Mouse (Mus musculus) liver, embryonic 11.5 days (tissue): Measurements from ENCODE around the gene Ick. TPM values are rescaled to one million over a fixed set of nuclear protein-coding genes. Genes with fewer than 3 reads are reported as not detected.
A peak's percentile ranks its signal among the peaks of the same experiment; 100 is the strongest.
"Not testable (repeated sequence)": the region's sequence is repeated elsewhere in the genome, so short reads cannot be mapped to it uniquely, and the experiment has no call there.

Source experiments
- ATAC-seq: fragments of 200-750 bp; cut with Nextera tagmentation; replicated peaks from 2 replicates; pipeline ENCODE4 v1.8.0; 2017; ENCODE audit warnings: moderate number of reproducible peaks, mild to moderate bottlenecking, moderate TSS enrichment, moderate library complexity; ENCODE audit not compliant: low FRiP score
- DNase-seq: peaks from one replicate; pipeline ENCODE4 v3.0.0-alpha.2; 2017; ENCODE audit warnings: low spot score
- H3K27ac ChIP-seq: fragments of 300-500 bp; sonication (generic); 2 replicates; pipeline ENCODE4 v1.5.1; 2014; ENCODE audit warnings: mild to moderate bottlenecking, low read depth, low read length, control low read depth
- H3K27me3 ChIP-seq: fragments of 300-500 bp; sonication (generic); replicated peaks from 2 replicates; pipeline ENCODE4 v1.6.1; 2014; ENCODE audit warnings: low read length, mixed read lengths; ENCODE audit not compliant: control insufficient read depth, insufficient read depth
- H3K36me3 ChIP-seq: fragments of 300-500 bp; sonication (generic); 2 replicates; pipeline ENCODE4 v1.6.1; 2014; ENCODE audit warnings: mild to moderate bottlenecking, low read length, moderate library complexity, mixed read lengths; ENCODE audit not compliant: control insufficient read depth, insufficient read depth
- H3K4me1 ChIP-seq: fragments of 300-500 bp; sonication (generic); replicated peaks from 2 replicates; pipeline ENCODE4 v1.6.1; 2014; ENCODE audit warnings: low read length, mixed read lengths; ENCODE audit not compliant: control insufficient read depth, insufficient read depth
- H3K4me2 ChIP-seq: fragments of 300-500 bp; sonication (generic); 2 replicates; pipeline ENCODE4 v1.6.1; 2014; ENCODE audit warnings: mild to moderate bottlenecking, control low read depth, moderate library complexity
- H3K4me3 ChIP-seq: fragments of 300-500 bp; sonication (generic); 2 replicates; pipeline ENCODE4 v1.5.1; 2014; ENCODE audit warnings: low read depth, low read length, control low read depth
- H3K9ac ChIP-seq: fragments of 300-500 bp; sonication (generic); 2 replicates; pipeline ENCODE4 v1.6.1; 2014; ENCODE audit warnings: low read depth, low read length, control low read depth
- H3K9me3 ChIP-seq: fragments of 300-500 bp; sonication (generic); 2 replicates; pipeline ENCODE4 v1.6.1; 2016; ENCODE audit warnings: low read length, inconsistent platforms, mixed read lengths; ENCODE audit not compliant: control insufficient read depth
- WGBS: fragments of 180-500 bp; shearing (Covaris S2); extraction: QIAGEN DNeasy Blood & Tissue Kit; methylation state at CpG from one replicate; pipeline ENCODE4 v1.1.7; 2014; 5-methylcytosine and 5-hydroxymethylcytosine counted together
- polyA plus RNA-seq: library from polyadenylated mRNA; unstranded; fragments of >200 nt; fragmentation: Nextera tagmentation; extraction: Ambion mirVana; gene quantifications from 2 replicates; pipeline ENCODE4 v1.2.1, GENCODE M21; 2014

Gene Ick
- polyA plus RNA-seq, 1 experiment from 2014 or later = 16.7 TPM

DNA sequence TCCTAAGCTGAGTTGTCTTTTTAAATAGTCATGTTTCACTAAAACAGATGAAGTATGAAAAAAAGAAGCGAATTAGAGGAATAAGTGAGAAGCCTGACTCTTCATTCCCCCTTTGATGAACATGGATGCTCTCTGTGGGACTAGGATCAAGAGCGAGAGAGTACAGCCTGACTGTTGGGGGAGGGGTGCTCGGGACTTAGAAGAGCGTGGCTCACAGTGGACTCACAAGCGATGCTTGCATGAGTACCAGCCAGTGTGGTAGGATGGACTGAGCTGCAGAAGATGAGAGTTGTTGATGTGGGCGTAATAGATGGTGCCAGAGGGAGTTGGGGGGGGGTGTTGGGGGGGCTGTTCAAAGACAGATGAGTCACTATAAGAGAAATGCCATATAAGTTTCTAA is 37.6 kb downstream of the Ick start:
- 82% methylated on average over 6 of the region's 6 CpGs for WGBS
- peaks cover 11% of the 10 kb centered on the region; the same call in 1 of the 2 replicates for H3K36me3 ChIP-seq

DNA sequence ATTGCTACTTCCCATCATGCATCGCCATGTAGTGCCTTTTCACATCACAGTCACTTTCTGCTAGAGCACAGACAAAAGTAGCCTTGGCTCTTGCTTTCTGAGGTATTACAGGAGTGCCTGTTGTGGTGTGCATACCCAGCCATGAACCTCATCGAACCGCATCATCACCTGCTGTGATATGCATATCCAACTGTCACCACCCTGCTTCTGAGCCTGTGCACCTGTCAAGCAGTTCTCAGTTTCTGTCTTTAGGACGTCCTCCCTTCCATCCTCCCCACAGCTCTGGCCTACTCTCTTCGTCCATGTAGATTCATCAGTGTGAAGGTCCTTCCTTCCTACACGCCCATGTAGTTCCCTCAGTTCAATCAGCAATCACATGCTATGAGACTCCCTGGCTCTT is 39.2 kb downstream of the Ick start:
- ATAC-seq (no peak), DNase-seq (no peak)
- Histone ChIP-seq H3K4me3 (no peak overlapping the region), H3K27ac (no peak overlapping the region), H3K9me3 (no peaks in the 10 kb centered on the region), H3K4me2 (no peak overlapping the region), H3K36me3 (peaks cover 3% of the 10 kb centered on the region; the same call in 1 of the 2 replicates), H3K9ac (no peak overlapping the region), H3K27me3 (no peaks in the 10 kb centered on the region), H3K4me1 (no peaks in the 10 kb centered on the region)
- 89% methylated on average over 6 of the region's 6 CpGs for WGBS

More for the DNA sequence above, 37.6 kb downstream of the Ick start:
- ATAC-seq (no peak), DNase-seq (no peak)
- Histone ChIP-seq H3K4me2 (no peak overlapping the region), H3K27ac (no peak overlapping the region), H3K9ac (no peak overlapping the region), H3K27me3 (no peaks in the 10 kb centered on the region), H3K9me3 (peaks cover 3% of the 10 kb centered on the region; the same call in 1 of the 2 replicates), H3K4me3 (no peak overlapping the region), H3K4me1 (no peaks in the 10 kb centered on the region)

DNA sequence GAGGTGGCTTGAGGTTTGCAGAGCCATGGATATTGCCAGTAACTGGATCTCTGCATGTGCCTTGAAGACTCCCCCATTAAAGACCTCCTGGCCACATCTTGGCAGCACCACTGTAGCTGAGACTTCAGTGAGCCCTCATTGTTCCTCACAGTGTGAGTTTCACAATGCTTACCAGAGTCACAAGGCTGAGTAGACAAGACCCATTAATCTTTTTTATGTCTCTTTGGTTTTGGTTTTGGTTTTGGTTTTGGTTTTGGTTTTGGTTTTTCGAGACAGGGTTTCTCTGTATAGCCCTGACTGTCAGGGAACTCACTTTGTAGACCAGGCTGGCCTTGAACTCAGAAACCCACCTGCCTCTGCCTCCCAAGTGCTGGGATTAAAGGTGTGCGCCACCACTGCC is 40.8 kb downstream of the Ick start:
- H3K27ac ChIP-seq, H3K4me3 ChIP-seq, H3K4me1 ChIP-seq, H3K9ac ChIP-seq, H3K4me2 ChIP-seq, DNase-seq, H3K9me3 ChIP-seq, ATAC-seq, H3K27me3 ChIP-seq, H3K36me3 ChIP-seq: not testable (repeated sequence)
- WGBS = 83% methylated on average over 2 of the region's 2 CpGs

DNA sequence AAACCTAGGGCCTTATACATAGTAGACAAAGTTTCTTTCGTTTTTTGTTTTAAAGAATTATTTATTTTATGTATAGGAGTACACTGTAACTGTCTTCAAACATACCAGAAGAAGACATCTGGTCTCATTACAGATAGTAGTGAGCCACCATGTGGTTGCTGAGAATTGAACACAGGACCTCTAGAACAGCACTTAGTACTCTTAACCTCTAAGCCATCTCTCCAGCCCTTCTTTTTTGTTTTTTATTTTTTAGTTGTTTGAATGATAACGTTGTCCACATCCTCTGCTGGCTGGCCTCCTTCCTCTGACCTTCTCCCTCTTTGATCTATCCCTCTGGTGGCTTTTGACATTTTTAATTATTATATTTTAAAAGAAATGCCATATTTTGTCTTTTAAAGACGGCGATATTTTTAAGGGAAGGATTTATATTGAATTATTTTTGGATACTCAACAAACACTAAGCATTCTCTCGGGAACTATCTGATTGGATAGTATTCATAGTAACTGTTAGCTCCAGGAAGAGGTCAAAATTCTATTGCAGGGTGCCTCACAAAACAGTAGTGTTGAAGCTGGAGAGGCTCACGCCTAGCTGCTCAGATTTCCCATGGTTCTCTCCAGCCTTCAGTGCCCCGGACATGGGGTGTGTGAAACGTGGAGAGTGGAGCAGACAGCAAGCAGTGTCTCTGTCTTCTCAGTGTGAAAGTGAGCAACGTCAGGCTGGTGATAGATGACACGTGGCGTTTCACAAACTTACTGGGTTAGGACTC is 45.4 kb downstream of the Ick start:
- 86% methylated on average over 11 of the region's 11 CpGs for WGBS
- DNase-seq (no peak), ATAC-seq (no peak)
- no peak overlapping the region for H3K4me2 ChIP-seq
- H3K27me3 ChIP-seq = no peaks in the 10 kb centered on the region
- H3K4me3 ChIP-seq = no peak overlapping the region
- no peaks in the 10 kb centered on the region for H3K9me3 ChIP-seq
- H3K27ac ChIP-seq = no peak overlapping the region
- peaks cover 9% of the 10 kb centered on the region for H3K36me3 ChIP-seq
- no peaks in the 10 kb centered on the region for H3K4me1 ChIP-seq
- H3K9ac ChIP-seq = no peak overlapping the region

GRCm38 (mm10) chr9:78157221-78157620 is 48.2 kb downstream of the Ick start:
- Histone ChIP-seq H3K27me3 (no peaks in the 10 kb centered on the region), H3K36me3 (peaks cover 28% of the 10 kb centered on the region), H3K4me1 (no peaks in the 10 kb centered on the region), H3K4me3 (no peak overlapping the region), H3K4me2 (no peak overlapping the region), H3K9me3 (no peaks in the 10 kb centered on the region), H3K27ac (no peak overlapping the region), H3K9ac (no peak overlapping the region)
- ATAC-seq = no peak
- no peak for DNase-seq
- WGBS = 80% methylated on average over 1 of the region's 1 CpGs

- H3K9me3 ChIP-seq = no peaks in the 10 kb centered on the region
- H3K27ac ChIP-seq = no peak overlapping the region
- ATAC-seq (no peak), DNase-seq (no peak)
- H3K4me3 ChIP-seq = no peak overlapping the region
- no peak overlapping the region for H3K4me2 ChIP-seq
- H3K4me1 ChIP-seq = peaks cover 11% of the 10 kb centered on the region
- peaks cover 19% of the 10 kb centered on the region for H3K36me3 ChIP-seq
- H3K9ac ChIP-seq = no peak overlapping the region
- no peaks in the 10 kb centered on the region for H3K27me3 ChIP-seq
- 77% methylated on average over 10 of the region's 10 CpGs for WGBS
Observed at GRCm38 (mm10) chr9:78163291-78163690, 54.3 kb downstream of the Ick start.

- Histone ChIP-seq H3K4me1 (peaks cover 11% of the 10 kb centered on the region), H3K9ac (no peak overlapping the region), H3K27me3 (no peaks in the 10 kb centered on the region), H3K9me3 (no peaks in the 10 kb centered on the region), H3K4me2 (no peak overlapping the region), H3K36me3 (peaks cover 22% of the 10 kb centered on the region), H3K27ac (no peak overlapping the region), H3K4me3 (no peak overlapping the region)
- ATAC-seq = no peak
- no peak for DNase-seq
- WGBS = 88% methylated on average over 3 of the region's 3 CpGs
Observed at GRCm38 (mm10) chr9:78164741-78165140, 55.7 kb downstream of the Ick start.

DNA sequence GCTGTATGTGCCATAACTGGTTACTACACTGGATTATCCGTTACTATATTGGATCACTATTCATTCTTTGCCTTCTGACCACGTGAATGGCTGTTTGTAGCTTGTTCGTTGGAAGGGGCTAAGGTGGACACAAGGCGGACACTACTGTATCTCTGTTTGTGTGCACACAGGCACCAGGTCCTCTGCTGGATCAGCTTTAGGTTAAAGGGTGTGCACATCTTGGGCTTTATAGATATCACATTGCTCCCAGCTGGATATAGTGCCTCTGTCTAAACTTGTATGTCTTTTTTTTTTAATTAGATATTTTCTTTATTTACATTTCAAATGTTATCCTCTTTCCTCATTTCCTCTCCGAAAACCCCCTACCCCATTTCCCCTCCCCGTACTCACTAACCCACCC is 56.5 kb downstream of the Ick start:
- DNase-seq = no peak
- Histone ChIP-seq H3K36me3 (peaks cover 19% of the 10 kb centered on the region), H3K9ac (no peak overlapping the region), H3K9me3 (no peaks in the 10 kb centered on the region), H3K4me3 (no peak overlapping the region), H3K27ac (no peak overlapping the region), H3K4me1 (peaks cover 11% of the 10 kb centered on the region), H3K4me2 (no peak overlapping the region), H3K27me3 (no peaks in the 10 kb centered on the region)
- peak; percentile 78 for ATAC-seq
- 79% methylated on average over 6 of the region's 6 CpGs for WGBS
